Mouse (Mus musculus) kidney, postnatal 0 days (tissue): ENCODE measurements around the gene Hsph1. TPM values are rescaled to one million over a fixed set of nuclear protein-coding genes. Genes with fewer than 3 reads are reported as not detected.

Source experiments
- ATAC-seq: fragments of 200-750 bp; cut with Nextera tagmentation; replicated peaks from 2 replicates; pipeline ENCODE4 v1.8.0; 2017; ENCODE audit warnings: low read depth, moderate number of reproducible peaks, moderate TSS enrichment, moderate library complexity; ENCODE audit not compliant: low FRiP score
- DNase-seq: peaks from one replicate; pipeline ENCODE4 v3.0.0-alpha.2; 2016; ENCODE audit warnings: low spot score
- H3K27ac ChIP-seq: fragments of 300-500 bp; sonication (generic); 2 replicates; pipeline ENCODE4 v1.5.1; 2014; ENCODE audit warnings: mild to moderate bottlenecking
- H3K27me3 ChIP-seq: fragments of 300-500 bp; sonication (generic); 2 replicates; pipeline ENCODE4 v1.6.1; 2014; ENCODE audit warnings: low read length, mixed read lengths; ENCODE audit not compliant: insufficient read depth
- H3K36me3 ChIP-seq: fragments of 300-500 bp; sonication (generic); 2 replicates; pipeline ENCODE4 v1.6.1; 2014; ENCODE audit warnings: low read length, mixed read lengths; ENCODE audit not compliant: insufficient read depth
- H3K4me1 ChIP-seq: fragments of 300-500 bp; sonication (generic); replicated peaks from 2 replicates; pipeline ENCODE4 v1.6.1; 2014; ENCODE audit warnings: antibody characterized with exemption, low read length, mixed read lengths; ENCODE audit not compliant: insufficient read depth
- H3K4me2 ChIP-seq: fragments of 300-500 bp; sonication (generic); 2 replicates; pipeline ENCODE4 v1.6.1; 2014; ENCODE audit warnings: mild to moderate bottlenecking, low read length, moderate library complexity, mixed read lengths
- H3K4me3 ChIP-seq: fragments of 300-500 bp; sonication (generic); replicated peaks from 2 replicates; pipeline ENCODE4 v1.5.1; 2014; ENCODE audit warnings: low read depth, low read length
- H3K9ac ChIP-seq: fragments of 300-500 bp; sonication (generic); 2 replicates; pipeline ENCODE4 v1.6.1; 2014; ENCODE audit warnings: low read depth, low read length
- H3K9me3 ChIP-seq: fragments of 300-500 bp; sonication (generic); replicated peaks from 2 replicates; pipeline ENCODE4 v1.6.1; 2016; ENCODE audit warnings: low read length, inconsistent platforms, mixed read lengths
- CTCF ChIP-seq: IDR thresholded peaks from 2 replicates; pipeline ENCODE4 v1.5.1; 2016; ENCODE audit warnings: antibody characterized with exemption, low read depth, mild to moderate bottlenecking, moderate library complexity
- WGBS: fragments of 180-500 bp; shearing (Covaris S2); extraction: QIAGEN DNeasy Blood & Tissue Kit; methylation state at CpG from one replicate; pipeline ENCODE4 v1.1.7; 2014; 5-methylcytosine and 5-hydroxymethylcytosine counted together
- polyA plus RNA-seq: library from polyadenylated mRNA; unstranded; fragments of >200 nt; fragmentation: Nextera tagmentation; extraction: Ambion mirVana; gene quantifications from 2 replicates; pipeline ENCODE4 v1.2.1, GENCODE M21; 2015

Hsph1 gene
- polyA plus RNA-seq, 1 experiment from 2014 or later = 25.0 TPM

DNA sequence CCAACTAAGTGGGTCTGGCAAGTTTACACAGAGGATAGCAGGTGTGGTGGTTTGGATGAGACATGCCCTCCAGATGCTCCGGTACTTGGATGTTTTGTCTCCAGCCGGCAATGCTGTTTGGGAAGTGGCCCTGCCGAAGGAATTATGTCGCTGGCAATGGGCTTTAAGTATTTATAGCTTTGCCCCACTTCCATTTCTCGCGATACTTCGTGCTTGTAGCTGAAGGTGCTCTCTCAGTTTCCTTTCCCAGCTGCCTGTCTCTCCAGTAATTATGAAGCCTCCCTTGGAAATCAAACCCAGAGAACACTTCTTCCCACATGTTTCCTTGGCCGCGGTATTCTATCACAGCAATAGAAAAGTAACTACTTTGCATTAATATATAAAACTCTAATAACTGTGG, 19.5 kb upstream of the Hsph1 start:
- ATAC-seq (no peak), DNase-seq (no peak)
- no peaks in the 10 kb centered on the region for H3K36me3 ChIP-seq
- H3K27me3 ChIP-seq = no peaks in the 10 kb centered on the region
- H3K9me3 ChIP-seq = no peaks in the 10 kb centered on the region
- 81% methylated on average over 9 of the region's 9 CpGs for WGBS
- no peak for TF ChIP-seq CTCF
- H3K4me1 ChIP-seq = no peaks in the 10 kb centered on the region
- no peak overlapping the region for H3K4me2 ChIP-seq
- no peak overlapping the region for H3K27ac ChIP-seq
- no peak overlapping the region for H3K4me3 ChIP-seq
- H3K9ac ChIP-seq = no peak overlapping the region

DNA sequence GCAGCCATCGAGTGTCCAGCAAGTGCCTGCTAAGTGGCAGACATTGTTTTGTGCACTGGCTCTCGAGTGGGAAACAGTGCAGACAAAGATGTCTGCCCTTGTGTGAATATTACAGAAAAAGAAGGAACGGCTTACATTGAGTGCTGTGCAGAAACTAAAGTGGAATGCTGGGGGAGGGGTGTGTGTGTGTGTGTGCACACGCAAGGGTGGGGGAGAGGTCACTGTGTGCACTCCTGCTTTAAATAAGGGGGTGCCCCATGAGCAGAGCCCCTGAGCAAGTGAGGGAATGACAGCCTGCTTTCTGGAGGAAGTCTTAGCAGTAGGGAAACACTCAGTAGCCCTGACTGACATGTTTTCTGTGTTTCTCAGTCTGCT, 14.0 kb upstream of the Hsph1 start:
- DNase-seq (no peak), ATAC-seq (no peak)
- H3K9ac ChIP-seq = no peak overlapping the region
- no peaks in the 10 kb centered on the region for H3K36me3 ChIP-seq
- H3K4me1 ChIP-seq = no peaks in the 10 kb centered on the region
- no peaks in the 10 kb centered on the region for H3K9me3 ChIP-seq
- TF ChIP-seq CTCF = no peak
- 63% methylated on average over 4 of the region's 4 CpGs for WGBS
- H3K4me2 ChIP-seq = no peak overlapping the region
- H3K4me3 ChIP-seq = no peak overlapping the region
- H3K27me3 ChIP-seq = no peaks in the 10 kb centered on the region
- H3K27ac ChIP-seq = no peak overlapping the region

GRCm38 (mm10) chr5:149649499-149650178, 13.5 kb upstream of the Hsph1 start:
- no peaks in the 10 kb centered on the region for H3K4me1 ChIP-seq
- no peaks in the 10 kb centered on the region for H3K27me3 ChIP-seq
- TF ChIP-seq CTCF = no peak
- no peaks in the 10 kb centered on the region for H3K36me3 ChIP-seq
- ATAC-seq = no peak
- 67% methylated on average over 14 of the region's 14 CpGs for WGBS
- no peak overlapping the region for H3K4me3 ChIP-seq
- H3K9me3 ChIP-seq = no peaks in the 10 kb centered on the region
- DNase-seq = no peak
- no peak overlapping the region for H3K4me2 ChIP-seq
- H3K9ac ChIP-seq = no peak overlapping the region
- H3K27ac ChIP-seq = no peak overlapping the region

- Histone ChIP-seq H3K9ac (no peak overlapping the region), H3K4me1 (no peaks in the 10 kb centered on the region), H3K4me2 (no peak overlapping the region), H3K36me3 (no peaks in the 10 kb centered on the region), H3K9me3 (no peaks in the 10 kb centered on the region), H3K27me3 (no peaks in the 10 kb centered on the region), H3K27ac (no peak overlapping the region), H3K4me3 (no peak overlapping the region)
- TF ChIP-seq CTCF = no peak
- 73% methylated on average over 6 of the region's 6 CpGs for WGBS
- no peak for ATAC-seq
- no peak for DNase-seq
Observed at GRCm38 (mm10) chr5:149648895-149649406, 12.8 kb upstream of the Hsph1 start.

- no peak overlapping the region for H3K4me3 ChIP-seq
- H3K36me3 ChIP-seq = no peaks in the 10 kb centered on the region
- ATAC-seq (no peak), DNase-seq (no peak)
- H3K9me3 ChIP-seq = no peaks in the 10 kb centered on the region
- no peaks in the 10 kb centered on the region for H3K4me1 ChIP-seq
- H3K27ac ChIP-seq = no peak overlapping the region
- no peak for TF ChIP-seq CTCF
- no peak overlapping the region for H3K9ac ChIP-seq
- no peak overlapping the region for H3K4me2 ChIP-seq
- no peaks in the 10 kb centered on the region for H3K27me3 ChIP-seq
- WGBS = 33% methylated on average over 4 of the region's 4 CpGs
Observed at GRCm38 (mm10) chr5:149648196-149648595, 12.0 kb upstream of the Hsph1 start.

GRCm38 (mm10) chr5:149647367-149648115, 11.4 kb upstream of the Hsph1 start:
- ATAC-seq (no peak), DNase-seq (peak; percentile 29)
- Histone ChIP-seq H3K4me3 (no peak overlapping the region), H3K9ac (no peak overlapping the region), H3K9me3 (no peaks in the 10 kb centered on the region), H3K27ac (no peak overlapping the region), H3K27me3 (no peaks in the 10 kb centered on the region), H3K4me1 (no peaks in the 10 kb centered on the region), H3K4me2 (no peak overlapping the region), H3K36me3 (no peaks in the 10 kb centered on the region)
- WGBS = 55% methylated on average over 8 of the region's 8 CpGs
- TF ChIP-seq CTCF = peak; percentile 46; the same call in 1 of the 2 replicates
